Mouse (Mus musculus) layer of hippocampus, postnatal 36 days (tissue): ENCODE data around the gene Etfa. TPM values are rescaled to one million over a fixed set of nuclear protein-coding genes. Genes with fewer than 3 reads are reported as not detected.

ENCODE experiments used
- DNase-seq, 2 experiments: peaks; one replicate each; pipeline ENCODE4 v3.0.0; 2022
- total RNA-seq, 2 experiments: library from RNA; stranded (reverse); gene quantifications; 2 replicates each; pipeline ENCODE4 v1.2.3; 2021

The Etfa gene
- total RNA-seq, 2 experiments from 2014 or later, result 39.3 to 43.3 TPM

DNA sequence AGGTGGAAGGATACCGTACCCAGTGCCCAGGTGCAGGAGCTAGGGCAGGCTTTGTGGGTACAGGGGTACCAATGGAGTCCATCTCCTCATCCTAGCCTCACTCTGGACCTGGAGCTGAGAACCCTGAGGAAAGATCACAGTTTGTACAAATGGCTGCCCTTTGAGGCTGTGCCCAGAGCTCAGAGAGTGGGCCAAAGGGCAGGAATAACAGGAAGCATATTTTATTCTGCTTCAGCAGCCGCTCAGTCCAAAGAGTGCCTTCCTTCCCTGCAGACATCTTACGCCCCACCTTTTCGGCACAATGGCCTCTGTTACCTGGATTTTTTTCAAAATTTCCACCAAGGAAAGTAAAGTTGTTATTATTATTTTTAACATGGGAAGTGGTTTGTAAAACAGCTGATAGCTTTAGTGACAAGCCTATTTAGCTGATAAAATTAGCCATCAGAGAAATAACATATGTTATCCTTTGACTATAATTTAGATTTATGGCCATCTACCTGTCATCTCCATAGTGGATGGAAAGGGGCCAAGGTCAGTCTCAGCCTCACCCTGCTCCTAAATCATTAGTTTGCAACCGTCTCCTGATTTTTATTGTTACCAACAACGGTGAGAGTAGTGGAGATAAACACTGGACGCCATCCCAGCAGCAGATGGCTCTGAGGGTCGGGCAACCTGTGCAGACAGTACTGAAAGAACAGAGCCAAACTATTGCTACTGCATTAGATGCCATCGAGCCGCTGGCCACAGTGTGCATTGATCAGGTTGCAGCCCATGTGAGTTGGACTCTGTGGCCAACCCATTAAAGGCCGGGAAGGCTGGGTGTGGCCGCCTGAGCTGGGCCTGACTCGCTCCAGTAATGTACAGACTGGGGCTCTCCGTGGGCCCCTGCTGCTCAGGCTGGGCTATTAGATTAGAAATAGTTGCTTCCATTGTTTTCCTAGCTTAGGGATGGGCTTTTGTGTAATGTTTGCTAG, 88.3 kb downstream of the Etfa start:
- no peak for DNase-seq

DNA sequence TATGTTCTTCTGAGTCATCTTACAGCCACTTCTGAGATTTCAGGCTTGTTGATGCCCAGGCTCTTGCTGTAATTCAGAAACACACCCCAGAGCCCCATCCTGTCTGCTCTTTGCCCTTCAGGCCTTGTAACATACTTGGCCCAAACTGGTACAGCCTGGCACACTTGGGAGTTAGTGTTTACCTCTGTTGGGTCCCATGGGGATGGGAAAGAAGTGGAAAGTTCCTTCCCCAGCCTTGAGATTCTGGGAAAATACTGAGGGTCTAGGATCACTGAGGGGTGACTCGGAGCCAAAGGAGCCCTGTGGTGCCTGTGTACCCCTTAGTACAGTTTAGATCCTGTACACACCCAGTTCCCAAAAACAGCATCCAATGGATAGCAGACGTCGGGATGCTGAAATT, 90.3 kb downstream of the Etfa start:
- DNase-seq, result no peak

DNA sequence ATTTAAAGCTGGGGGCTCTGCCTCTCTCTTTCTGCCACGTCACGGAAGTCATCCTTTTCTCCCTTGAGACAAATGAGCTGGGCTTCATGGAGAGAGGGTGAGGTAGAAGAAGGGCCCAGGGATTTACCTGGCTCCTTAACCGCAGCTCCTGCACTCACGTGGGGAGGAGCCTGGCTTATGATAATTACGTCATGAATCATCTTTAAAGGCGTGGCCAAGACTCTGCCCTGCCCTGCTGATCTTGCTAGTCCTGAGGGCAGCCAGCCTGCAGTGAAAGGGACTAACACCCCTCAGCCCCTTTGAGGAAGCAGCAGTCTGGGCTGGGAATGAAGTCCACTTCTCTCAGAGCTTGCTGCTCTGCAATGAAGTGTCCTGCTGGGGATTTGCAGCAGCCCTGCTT, 100.9 kb downstream of the Etfa start:
- DNase-seq, result no peak

DNA sequence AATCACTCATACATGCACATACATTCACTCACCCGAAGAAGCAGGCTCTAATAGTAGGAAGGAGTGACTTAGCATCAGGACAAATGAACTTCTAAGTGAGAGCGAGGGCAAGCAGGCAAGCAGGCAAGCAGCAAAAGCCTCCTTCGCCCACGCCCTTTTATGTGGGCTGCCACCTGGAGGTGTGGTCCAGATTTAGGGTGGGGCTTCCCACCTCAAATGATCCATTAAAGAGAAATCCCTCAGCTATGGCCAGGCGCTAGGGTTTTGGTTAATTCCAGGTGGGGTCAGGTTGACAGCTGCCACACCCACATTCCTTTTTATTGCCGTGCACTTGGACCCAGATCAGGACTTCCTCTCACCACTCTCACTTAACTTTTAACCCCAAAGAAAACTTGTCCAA, 101.6 kb downstream of the Etfa start:
- no peak for DNase-seq

DNA sequence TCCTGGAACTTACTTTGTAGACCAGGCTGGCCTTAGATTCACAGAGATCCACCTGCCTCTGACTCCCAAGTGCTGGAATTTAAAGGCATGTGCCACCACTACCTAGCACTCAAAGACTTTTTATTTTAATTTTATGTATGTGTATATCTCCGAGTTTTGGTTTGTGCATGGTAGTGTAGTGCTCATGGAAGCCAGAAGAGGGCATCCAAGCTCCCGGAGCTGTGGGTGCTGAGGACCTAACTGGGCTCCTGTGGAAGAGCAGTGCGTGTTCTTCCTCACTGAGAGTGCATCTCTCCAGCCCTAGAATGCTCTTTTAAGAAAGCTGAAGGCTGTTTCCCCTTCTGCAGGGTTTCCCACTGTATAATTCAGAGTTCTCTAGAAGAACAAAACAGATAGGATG, 102.2 kb downstream of the Etfa start:
- DNase-seq, result no peak

DNA sequence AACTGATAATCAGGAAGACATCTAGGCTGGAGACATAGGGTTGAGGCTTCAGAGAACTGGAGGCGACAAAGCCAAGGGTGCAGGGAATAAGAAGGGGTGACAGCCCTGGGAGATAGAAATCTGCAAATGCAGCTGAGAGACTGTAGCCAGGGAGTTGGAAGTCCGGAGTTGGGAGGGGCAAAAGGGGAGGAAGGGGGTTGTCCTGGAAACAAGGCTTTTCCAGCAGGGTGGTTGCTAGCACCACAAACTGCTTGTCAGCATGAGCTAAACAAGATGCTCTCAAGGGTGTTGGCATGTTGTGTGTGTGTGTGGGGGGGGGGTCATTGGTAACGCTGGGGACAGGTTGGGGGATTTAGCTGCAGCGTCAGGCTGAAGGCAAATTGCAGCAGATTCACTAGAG, 103.2 kb downstream of the Etfa start:
- no peak for DNase-seq

DNA sequence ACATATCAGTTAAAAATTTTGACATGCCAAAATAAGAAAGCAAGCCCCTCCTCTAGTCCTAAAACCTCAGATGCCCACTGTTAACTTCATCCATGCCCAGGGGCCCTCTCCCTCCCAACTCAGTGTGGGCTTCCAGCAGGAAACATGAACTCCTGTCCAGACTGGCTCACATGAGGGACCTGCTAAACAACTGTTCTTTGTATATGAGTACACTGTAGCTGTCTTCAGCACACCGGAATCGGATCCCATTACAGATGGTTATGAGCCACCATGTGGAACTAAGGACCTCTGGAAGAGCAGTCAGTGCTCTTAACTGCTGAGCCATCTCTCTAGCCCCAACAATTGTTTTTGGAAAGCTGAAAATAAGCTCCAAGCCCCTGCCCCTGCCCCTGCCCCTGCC, 105.3 kb downstream of the Etfa start:
- no peak for DNase-seq

DNA sequence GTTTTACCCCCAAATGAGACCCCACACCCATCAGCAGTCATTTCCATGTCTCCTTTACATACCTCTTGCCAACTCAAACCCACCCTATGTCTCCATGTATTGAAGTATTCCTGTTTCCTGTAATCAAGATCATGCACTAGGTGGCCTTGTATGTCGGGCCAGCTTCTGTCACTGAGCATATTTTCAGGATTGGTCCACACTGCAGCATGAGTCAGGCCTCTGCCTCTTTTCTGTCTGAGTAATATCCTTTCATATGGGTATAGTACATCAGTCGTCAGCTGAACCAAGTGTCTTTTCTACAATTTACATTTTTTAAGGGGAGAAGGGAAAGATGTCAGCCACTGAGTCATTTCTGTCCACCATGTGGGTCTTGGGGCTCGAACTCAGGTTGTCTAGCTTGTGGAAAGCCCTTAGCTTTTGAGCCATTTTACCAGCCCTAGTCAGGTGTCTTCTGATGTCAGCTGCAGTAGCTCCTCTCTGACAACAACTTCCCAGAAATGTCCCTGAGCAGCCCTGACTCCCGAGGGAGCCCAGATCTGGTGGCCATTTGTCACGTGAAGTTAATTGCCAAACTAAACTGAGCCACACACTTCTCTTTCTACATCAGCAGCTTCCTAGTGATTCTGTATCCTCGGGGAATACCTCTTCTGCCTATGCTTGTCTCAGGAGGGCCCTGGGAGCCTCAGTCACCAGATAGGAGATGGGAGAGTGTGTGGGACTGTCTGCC, 106.9 kb downstream of the Etfa start:
- no peak for DNase-seq

Other genes with a start within 250 kb of the Etfa start
- 1 to 10 TPM in 1 of 2 experiments, not detected in 1; 1.1 TPM for gene Nrg4, start 185.4 kb downstream of the Etfa start, total RNA-seq
- 1 to 10 TPM; 5.0 to 6.7 TPM for gene Tmem266, start 185.3 kb downstream of the Etfa start, total RNA-seq
- gene Isl2, start 26.4 kb upstream of the Etfa start, total RNA-seq, result not detected